Mouse (Mus musculus): ENCODE results near the gene Kcnh5.

The Kcnh5 gene

GRCm38 (mm10) chr12:75176691-75177645 is at the start of gene Kcnh5:
Gene Kcnh5 (minus strand): TSS chr12:75177332.
- DNase-seq (ENCODE audit: low spot score in 2 of 2), result no peak

DNA sequence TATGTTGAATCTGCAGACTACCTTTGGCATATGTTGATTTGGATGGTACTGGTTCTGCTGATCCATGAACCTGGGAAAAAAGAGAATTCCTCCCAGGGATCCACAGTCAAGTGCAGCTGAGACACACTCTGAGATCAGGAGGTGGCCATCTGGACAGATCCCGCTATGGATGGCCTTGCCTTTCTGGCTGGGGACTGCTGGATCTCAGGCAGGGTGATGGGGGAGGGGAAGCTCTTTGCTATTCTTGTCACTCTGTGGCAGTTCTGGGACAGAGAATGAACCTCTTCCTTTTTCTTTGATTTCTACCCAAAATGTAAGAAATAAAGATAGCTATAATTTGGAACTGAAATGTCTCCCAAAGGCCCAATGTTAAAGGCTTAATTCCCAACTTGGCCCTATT is 46.8 kb upstream of the Kcnh5 start:
- DNase-seq (ENCODE audit: low spot score in 2 of 2), result no peak

DNA sequence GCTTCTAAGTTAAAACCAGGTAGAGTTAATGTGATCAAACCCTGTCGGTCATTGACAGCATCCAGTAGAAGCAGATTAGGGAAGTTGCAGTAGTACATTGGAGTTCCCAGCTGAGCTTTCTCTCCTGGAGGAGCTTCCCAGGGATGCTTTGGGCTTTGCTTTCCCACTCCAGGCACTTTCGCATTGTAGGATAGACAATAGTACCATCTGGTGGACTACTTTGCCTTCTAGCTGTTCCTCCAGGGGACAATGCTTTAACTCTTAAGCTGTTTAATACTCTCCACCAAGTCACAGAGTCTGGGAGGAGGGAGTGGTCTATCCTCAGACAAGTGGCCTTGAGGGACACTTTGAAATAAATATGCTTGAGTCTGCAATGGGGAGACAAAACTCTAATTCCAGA is 12.3 kb upstream of the Kcnh5 start:
- no peak for DNase-seq (ENCODE audit: low spot score in 2 of 2)

GRCm38 (mm10) chr12:75182646-75183045 is 5.5 kb upstream of the Kcnh5 start:
- no peak for DNase-seq (ENCODE audit: low spot score in 2 of 2)

- DNase-seq (ENCODE audit: low spot score in 2 of 2), result no peak
Measured at GRCm38 (mm10) chr12:75179491-75179890, 2.4 kb upstream of the Kcnh5 start.

DNA sequence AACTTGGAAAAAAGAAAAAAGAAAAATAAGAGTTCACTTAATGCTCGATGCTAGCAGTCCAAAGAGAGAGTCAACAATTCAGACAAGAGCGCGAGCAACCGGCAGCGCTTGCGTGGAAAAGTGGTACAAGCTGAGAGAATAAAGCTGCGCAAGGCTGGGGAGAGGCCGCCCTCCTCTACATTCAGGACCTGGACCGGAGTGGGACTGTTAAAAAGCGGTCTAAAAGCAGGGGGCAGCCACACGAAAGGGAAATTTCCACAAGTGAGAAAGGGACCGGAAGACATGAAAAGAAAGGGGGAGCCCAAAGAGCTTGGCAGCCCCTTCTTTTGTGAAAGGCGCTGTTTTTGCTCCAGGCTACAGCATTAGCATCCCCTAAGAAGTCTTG is 506 bp upstream of the Kcnh5 start:
- no peak for DNase-seq (ENCODE audit: low spot score in 2 of 2)

DNA sequence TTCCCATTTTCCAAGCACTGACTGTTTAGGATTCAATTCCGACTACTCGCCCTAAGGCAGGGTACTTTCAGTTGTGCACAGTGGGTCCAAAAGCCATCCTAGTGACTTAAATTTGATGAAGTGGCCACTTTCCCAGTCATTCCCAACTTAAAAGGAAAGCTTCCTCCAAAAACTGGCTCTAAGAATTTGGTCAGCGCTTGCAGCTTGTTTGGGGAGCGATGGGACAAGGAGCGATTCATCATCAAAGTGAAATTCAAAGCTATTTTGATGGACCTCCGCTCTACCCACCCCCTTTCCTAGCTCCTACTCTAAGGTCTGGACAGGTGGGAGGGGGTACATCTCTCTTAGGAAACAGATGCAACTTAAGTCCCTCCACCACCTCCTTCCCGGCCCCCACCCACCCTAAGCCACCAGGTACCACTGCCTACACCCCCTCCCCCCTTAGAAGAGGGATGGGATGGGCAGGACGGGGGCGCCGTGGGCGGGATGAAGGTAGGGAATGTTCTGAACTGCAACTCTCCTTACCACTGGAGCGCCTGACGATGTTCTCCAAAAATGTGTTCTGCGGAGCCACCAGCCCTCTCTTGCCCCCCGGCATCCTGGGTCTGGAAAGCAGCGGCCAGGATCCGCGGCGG is 1.1 kb downstream of the Kcnh5 start:
- no peak for DNase-seq (ENCODE audit: low spot score in 2 of 2)

GRCm38 (mm10) chr12:75170970-75171369 is 6.2 kb downstream of the Kcnh5 start:
- no peak for DNase-seq (ENCODE audit: low spot score in 2 of 2)

DNA sequence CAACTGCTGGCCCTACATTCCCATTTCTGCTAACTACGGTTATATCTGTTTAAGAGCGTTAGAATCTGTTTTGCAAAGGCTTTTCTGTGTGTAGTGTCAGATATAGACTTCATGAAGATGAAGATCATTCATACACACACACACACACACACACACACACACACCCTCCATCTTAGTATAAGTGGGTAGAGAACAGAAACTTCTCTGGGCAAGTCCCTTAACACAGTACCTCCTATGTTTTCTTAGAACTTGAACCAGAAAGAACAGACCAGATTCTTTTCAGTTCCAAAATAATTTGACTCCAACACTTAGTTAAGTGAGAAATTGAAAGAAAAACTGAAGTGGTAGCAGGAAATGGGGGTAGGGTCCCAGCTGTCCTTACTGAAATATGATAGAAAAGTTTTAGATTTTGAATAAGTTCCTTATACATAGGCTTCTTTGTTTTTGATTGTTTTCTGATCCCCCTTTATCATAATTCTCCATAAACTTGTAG is 24.0 kb downstream of the Kcnh5 start:
- no peak for DNase-seq (ENCODE audit: low spot score in 2 of 2)

DNA sequence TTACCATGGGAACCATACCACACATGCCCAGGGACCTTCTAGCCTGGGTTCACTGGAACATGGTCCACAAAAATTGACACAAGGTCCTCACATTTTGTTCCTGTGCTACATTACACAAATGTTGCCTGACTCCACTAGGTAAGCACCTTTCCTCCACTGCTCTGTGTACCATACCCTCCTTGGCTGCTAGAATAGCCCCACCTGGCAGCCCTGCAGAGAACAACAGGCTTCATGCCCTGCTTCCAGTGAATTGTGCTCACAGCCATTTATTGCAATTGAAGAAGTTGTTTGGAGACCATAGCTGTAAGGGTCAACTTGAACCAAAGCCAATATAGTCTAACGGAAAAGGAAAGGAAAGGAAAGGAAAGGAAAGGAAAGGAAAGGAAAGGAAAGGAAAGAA is 37.3 kb downstream of the Kcnh5 start:
- no peak for DNase-seq (ENCODE audit: low spot score in 2 of 2)

- DNase-seq (ENCODE audit: low spot score in 2 of 2), result no peak
Measured at GRCm38 (mm10) chr12:75091921-75092320, 85.2 kb downstream of the Kcnh5 start.

- no peak for DNase-seq (ENCODE audit: low spot score in 2 of 2)
Measured at GRCm38 (mm10) chr12:75090957-75091356, 86.2 kb downstream of the Kcnh5 start.

GRCm38 (mm10) chr12:75077175-75077574 is 100.0 kb downstream of the Kcnh5 start:
- DNase-seq (ENCODE audit: low spot score in 2 of 2), result no peak

DNA sequence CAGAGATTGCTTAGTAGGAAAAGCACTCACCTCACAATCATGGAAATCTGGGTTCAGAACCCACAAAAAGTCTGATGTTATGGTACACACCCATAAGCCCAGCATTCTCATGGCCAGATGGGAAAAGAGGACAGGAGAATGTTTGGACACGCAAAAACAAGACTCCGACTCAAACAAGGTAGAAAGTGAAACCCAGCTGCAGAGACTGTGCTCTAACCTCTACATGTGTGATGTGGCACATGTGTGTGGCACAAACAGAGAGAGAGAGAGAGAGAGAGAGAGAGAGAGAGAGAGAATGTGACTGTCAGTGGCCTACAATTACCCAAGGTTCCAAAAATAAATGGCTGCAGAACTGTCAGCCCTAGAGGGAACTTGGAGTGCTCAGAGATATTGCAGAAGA is 106.1 kb downstream of the Kcnh5 start:
- DNase-seq (ENCODE audit: low spot score in 2 of 2), result no peak

GRCm38 (mm10) chr12:75062571-75062970 is 114.6 kb downstream of the Kcnh5 start:
- no peak for DNase-seq (ENCODE audit: low spot score in 2 of 2)

GRCm38 (mm10) chr12:75061731-75062130 is 115.4 kb downstream of the Kcnh5 start:
- no peak for DNase-seq (ENCODE audit: low spot score in 2 of 2)

DNA sequence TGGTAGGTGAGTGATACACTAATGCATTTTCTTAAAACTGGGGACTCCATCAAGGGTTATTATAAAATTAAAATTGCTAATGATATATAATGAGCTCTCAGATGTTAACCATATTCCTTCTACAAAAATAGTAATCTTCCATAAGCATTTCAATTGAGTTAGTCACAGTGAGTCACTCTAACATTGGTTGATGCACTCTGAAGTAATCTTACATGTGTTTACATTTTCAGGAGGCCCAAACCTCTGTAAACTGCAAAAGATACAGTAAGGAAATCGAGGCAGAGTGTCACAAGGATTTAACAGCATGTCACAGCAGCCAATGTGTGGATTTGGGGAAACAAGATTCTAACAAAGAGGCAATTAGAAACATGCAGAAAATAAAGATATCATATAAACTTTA is 123.4 kb downstream of the Kcnh5 start:
- DNase-seq (ENCODE audit: low spot score in 2 of 2), result no peak

DNA sequence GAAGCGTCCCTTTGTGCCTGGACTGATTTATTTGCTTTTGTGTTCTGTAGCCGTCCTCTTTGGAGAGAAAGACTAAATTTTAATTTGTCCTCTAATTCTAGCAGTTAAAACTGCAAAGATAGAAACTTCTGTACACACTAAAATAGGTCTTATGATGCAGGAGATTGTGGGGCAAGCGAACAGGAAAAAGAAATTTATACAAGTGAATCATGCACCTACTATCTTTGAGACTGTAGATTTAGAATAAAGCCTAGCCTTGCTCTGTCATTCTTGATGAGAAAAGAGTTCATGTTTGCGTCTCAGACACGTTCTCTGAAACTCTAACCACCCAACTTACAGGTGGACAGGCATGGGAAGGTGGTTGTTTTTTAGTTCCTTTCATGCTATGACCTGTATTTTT is 140.4 kb downstream of the Kcnh5 start:
- DNase-seq (ENCODE audit: low spot score in 2 of 2), result no peak

GRCm38 (mm10) chr12:75031970-75032864 is 144.9 kb downstream of the Kcnh5 start:
- DNase-seq (ENCODE audit: low spot score in 2 of 2), result no peak

DNA sequence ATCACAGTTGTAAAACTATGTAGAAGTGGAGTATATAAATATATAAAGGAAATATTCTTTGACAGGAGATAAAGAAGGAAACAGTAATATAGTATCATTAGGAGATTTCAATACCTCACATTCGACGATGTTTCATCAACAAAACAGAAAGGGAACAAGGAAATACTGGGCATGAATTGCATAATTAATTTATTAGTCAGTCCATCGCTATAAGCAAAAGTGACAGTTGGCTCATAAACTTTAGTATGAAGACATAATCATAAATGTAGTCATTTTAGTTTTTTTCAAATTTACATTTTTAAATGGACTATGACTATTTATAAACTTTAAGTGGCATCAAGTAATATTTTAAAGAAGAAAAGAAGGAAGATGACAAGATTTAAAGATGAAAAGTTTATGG is 205.9 kb downstream of the Kcnh5 start:
- no peak for DNase-seq (ENCODE audit: low spot score in 2 of 2)

DNA sequence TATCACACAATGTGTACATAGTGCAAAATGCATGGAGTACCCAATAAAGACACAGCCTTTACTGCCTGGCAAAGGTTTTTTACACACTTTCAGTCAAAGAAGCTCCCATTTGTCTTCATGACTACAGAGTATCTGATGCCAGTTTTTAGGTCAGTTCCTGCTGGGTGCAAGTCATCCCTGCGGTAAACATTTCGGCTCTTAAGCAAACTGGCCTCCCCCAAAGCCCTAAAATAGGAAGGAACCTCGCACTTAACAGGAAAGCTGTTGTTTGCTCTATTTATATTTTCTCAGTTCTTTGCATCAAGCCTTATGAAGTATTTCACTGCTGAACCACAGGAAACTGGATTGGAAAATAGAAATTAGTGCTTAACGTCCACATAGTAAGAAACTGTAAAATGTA is 207.7 kb downstream of the Kcnh5 start:
- no peak for DNase-seq (ENCODE audit: low spot score in 2 of 2)

DNA sequence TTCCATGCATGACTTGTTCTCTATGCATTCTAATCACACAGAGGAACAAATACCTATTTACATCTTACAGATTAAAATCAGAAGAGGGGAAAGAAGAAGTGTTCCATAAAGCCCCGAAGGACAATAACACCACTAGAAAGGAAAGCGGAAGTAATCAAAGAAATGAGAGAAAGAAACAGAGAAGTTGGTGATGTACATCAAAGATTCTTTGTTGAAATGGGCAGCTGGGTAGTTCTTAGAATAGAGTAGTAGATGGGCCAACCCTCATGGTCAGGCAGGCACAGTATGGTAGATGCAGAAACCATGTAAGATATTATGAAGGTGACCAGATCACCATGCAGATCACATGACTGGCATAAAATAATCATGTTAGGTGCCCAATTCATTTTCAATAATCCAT is 210.9 kb downstream of the Kcnh5 start:
- no peak for DNase-seq (ENCODE audit: low spot score in 2 of 2)

Measured in urinary bladder, postnatal 4 days (tissue).